Mouse (Mus musculus) monocyte, adult 5-6 weeks (primary cell): ENCODE data around the gene Tspan11. TPM values are rescaled to one million over a fixed set of nuclear protein-coding genes. Genes with fewer than 3 reads are reported as not detected.

Source experiments
- ATAC-seq: fragments of 153-309, 156-312 bp; replicated peaks from 2 replicates; pipeline ENCODE4 v1.8.0; 2017; ENCODE audit warnings: mild to moderate bottlenecking; ENCODE audit not compliant: low TSS enrichment, insufficient number of reproducible peaks, severe bottlenecking, poor library complexity, low FRiP score
- total RNA-seq: library from RNA; stranded (forward); fragments of 200-1000, 200-491, 200-594 nt; gene quantifications from 3 replicates; pipeline ENCODE4 v1.2.3, GENCODE M21; 2017

The Tspan11 gene
- total RNA-seq, 1 experiment from 2014 or later, result not detected

DNA sequence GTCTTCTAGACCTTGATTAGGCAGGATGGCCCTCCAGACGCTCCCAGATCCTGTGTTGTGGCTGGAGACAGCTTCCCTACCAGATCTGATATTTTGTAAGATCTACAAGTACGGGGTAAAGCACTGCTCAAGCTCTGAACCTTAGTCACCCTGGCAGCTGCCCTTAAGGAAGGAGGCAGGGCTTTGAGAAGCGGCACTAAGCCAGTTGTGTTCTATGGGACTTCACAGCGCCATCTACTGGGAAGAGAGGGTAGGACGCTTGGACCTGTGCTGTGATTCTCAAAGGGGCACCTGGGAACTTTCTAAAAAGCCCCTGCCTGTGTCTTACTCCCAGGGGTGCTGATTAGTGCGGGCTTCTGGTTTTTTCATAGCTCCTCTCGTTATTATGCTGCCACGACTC lies 33.3 kb downstream of the Tspan11 start:
- no peak for ATAC-seq

DNA sequence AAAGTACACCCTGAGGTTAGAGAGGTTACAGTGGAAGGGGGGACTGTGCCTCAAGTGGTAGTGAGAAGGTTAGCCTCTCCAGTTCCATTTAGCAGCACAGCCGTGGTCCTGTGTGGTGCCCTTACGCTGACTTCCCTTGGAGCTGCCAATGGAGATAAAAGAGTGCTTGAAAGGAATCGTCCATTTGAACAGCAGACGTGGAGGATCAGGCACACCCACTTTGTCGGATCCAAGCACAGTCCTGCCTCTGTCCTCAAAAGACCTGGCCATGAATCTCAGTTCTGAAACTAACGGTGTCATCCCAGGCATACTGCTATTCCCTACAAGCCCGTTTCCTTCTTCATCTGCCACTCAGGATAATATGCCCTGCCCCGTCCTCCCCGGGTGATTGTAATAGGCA lies 34.6 kb downstream of the Tspan11 start:
- ATAC-seq, result no peak

DNA sequence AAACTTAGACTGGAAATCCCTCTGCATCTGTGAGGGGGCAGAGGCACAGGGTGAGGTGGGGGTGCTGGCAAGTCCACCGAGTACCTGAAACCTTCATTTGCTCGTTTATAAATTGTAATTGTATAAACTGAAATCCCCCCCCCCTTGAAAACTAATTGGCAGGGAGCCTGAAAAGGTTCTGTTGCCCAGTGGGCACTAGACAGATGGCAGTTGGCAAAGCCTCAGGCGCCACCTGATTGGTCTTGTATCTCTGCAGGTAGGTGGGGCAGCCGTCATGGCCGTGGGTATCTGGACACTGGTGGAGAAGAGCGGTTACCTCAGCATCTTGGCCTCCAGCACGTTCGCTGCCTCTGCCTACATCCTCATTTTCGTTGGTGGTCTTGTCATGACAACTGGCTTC lies 35.9 kb downstream of the Tspan11 start:
- ATAC-seq, result no peak

DNA sequence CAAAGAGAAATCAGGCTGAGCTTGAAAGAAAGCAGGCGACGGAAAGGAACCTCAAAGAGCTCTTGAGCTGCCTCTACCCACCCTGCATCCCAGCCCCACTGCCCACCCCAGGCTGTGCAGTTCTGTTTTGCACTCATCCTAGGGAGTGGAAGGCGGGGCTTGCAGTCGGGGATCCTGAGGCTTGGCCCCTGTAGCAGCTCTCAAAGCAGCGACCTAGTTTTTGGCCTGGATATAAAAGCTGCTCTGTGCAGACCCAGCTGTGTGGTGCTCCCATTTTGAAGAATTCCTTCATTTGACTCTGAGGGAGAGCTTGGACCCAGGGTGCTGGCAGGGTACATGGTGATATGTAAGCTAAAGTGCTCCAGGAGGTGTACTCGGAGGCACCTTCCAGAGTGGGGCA lies 37.4 kb downstream of the Tspan11 start:
- no peak for ATAC-seq

DNA sequence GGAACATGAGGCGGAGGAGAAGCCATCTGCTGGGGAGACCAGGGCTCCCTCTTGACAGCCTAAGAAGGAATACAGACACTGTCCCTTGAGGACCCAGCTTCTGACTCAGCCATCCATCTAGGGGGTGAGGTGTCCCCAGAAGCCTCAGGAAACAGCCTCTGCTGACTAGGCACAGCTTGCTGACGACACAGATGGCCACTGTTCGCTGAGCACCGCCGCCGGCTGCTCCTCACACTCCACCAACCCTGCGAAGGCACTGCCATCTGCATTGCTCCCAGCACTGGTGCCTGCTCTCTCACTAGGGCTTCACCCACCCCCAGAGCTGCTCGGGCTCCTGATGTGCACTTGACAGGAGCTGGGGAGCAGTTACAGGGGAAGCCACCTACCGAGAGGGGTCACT lies 38.5 kb downstream of the Tspan11 start:
- no peak for ATAC-seq

DNA sequence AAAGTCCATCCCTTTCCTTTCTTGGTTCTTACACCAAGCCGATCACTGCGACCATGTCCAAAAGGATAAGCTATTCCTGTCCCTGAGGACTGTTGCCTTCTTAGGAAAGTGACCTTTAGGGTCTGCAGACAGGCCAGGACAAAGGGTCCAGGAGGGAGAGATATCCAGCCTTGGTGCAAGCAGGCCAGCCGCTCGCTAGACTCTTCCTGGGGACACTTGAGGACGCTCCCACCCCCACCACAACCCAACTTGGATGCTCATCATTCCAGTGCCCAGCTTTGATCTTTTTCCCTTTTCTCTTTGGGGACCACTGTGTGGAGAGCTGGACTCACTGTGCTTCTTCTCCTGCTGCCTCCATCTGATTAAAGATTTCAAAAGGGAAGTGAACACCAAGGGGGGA lies 41.3 kb downstream of the Tspan11 start:
- no peak for ATAC-seq

DNA sequence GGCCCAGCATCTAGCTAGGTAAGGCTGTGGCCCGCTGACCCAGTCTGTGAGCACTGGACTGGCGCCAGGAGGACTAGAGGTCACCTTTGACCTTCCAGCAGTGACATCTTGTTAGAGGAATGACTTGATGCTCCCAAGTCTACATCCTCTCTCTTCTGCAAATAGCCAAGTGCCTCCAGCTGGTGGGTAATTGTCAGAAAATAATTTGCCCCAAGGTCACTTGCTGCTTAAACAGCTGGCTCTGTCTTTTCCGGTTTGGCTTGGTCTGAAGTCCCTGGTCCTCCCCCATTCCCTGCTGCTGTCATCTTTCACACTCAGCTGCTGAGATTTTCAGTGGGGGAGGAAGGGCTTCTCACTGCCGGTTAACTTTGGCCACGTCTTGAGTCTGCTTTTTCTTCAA lies 45.3 kb downstream of the Tspan11 start:
- ATAC-seq, result no peak

DNA sequence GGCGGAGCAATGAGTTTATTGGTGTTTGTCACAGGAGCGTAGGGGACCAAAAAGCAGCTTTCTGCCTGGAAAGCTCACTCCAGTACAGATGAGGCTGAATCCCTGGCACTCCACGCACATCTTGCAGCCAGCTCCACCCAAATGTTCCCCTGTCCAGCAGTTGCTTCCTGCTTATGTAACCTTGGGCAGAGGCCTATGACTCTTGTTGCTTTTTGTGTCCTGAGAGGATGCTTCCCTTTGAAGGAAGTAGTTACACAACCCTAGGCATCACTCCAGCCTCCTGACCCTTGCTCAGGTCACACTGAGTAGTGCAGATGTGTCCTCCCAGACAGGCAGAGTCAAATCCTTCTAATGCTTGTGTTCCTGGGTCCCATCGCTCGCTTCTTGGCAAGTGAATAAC lies 46.5 kb downstream of the Tspan11 start:
- no peak for ATAC-seq

DNA sequence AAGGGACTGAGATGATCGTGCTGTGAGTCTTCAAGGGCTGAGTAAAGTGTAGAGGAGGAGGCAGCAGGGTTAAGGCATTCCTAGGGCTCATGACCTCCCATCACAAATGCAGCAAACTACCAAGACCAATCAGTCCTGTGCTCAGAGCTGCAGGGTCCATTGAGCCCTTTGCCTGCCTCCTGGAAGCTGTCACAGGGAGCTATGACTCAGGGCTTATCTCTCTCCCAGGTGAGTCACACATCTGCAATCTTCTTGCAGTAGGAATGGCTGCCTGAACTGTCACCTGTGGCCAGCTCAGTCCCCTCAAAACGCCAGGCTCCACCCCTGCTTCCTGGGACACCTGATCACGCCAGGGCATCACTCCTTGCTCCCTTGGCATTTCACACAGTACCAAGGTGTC lies 47.7 kb downstream of the Tspan11 start:
- ATAC-seq, result no peak

DNA sequence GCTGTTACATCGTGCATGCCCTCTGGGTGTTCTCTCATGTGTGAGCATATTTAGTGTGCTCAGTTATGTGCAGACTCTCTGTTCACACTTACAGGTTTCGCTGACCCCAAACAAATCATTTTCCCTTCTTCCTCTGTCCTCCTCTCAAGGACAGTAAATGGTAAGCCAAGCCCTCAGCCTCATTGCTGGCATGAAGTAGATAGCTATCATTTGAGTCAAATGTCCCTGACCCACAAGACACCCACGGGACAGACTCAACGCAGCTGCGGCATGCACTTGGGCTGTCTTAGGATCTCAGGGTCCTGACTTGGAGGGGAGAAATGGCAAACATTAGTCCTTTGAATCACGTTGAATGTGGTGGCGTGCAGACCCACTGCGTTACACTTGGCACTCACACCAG lies 55.0 kb downstream of the Tspan11 start:
- no peak for ATAC-seq

DNA sequence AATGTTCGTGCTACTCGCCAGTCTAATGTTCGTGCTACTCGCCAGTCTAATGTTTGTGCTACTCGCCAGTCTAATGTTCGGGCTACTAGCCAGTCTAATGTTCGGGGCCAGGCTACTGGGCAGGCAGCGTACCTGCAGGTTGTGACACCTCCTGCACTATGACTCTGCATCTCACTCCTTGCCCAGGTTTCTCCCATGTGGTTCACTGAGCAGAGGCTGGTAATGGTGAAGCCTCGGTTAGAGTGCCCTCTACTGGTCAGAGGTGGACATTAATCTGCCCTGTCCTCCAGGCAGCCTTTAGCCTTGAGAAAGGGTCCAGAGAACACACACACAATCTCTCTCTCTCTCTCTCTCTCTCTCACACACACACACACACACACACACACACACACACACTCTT lies 58.3 kb downstream of the Tspan11 start:
- ATAC-seq, result no peak

DNA sequence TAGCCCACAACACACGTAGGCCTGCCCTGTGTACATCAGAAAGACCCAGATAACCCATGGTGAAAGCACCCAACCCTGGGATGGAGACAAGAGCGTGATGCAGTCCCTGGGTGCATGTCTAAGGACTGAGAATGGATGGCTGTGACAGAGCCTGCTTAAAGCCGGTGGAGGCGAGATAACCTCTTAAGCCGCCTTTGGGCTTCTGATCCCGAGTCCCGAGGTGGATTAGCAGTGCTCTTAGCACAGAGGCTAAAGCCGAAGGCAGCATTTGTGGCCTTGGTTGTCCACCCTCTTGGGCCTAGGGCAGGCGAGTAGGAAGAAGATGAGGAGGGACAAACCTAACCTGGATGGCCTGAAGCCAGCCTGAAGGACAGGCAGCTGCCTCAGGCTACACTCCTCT lies 61.3 kb downstream of the Tspan11 start:
- ATAC-seq, result no peak

DNA sequence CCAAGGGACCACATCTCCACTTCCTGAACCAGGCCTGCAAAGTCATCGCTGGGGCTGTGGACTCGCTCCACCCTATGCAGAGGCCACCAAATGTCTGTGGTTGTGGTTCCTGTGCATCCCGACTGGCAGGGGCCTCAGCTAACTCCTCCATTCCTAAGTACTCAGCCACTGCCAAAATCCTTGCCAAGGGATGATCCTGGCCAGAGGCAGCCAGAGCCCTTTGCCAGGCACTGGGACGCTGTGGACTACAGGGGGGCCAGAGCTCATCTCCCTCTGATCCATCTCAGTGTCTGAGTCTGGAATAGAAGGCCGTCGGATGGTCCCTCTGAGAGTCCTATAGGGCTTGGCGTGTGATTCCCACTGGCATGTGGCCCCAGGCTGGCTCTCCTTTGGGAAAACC lies 62.5 kb downstream of the Tspan11 start:
- no peak for ATAC-seq

DNA sequence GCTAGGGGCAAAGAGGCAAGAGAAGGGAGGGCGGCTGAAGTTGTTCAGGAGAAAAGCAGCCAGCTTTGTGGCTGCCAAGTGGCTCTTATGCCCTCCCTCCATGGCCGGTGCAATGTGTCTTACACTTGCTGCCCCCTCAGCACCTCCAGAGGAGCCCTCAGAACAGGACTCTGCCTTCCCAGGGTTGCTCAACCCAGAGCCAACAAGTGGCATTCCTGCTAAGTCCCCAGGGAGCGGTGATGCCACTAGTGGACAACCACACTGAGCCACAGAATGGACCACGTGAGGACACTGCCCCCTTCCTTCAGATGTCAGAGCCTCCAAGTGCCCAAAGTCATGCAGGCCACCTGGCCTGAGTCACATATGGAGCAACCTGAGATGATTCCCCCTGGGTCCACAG lies 65.7 kb downstream of the Tspan11 start:
- ATAC-seq, result no peak

DNA sequence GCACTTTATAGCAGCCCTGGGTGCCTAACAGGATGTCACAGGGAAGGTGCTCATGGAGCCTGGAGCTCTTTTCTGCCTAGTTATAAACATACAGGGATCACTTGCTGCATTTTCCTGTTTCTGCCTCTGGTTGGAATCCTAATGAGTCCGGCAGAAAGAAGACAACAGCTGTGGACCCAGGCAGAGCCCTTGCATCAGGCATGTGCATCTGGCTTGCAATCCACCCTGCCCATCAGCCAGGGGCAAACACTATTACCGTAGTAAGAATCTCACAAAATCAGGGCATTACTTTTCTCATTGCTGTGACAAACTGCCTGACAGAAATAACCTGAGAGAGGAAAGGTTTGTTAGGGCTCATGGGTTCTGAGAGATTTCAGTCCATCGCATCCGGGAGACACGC lies 68.8 kb downstream of the Tspan11 start:
- no peak for ATAC-seq

DNA sequence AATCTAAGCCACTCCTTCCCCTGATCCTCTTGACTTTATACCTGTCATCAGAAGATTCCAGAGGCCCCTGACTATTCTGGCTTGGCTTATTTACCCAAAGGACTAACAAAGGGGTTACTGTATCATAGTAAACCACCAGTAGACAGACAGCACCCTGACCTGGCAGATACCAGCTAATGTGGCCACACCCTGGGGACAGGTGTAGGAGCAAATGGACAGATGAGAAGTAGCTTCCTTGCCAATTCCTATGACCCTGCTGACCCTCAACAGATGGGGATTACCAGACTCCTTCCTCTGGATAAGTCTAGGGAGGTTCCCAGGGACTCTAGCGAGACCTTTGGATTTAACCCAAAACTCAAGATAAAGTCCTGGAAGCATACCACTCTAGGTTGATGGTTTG lies 72.8 kb downstream of the Tspan11 start:
- ATAC-seq, result no peak

DNA sequence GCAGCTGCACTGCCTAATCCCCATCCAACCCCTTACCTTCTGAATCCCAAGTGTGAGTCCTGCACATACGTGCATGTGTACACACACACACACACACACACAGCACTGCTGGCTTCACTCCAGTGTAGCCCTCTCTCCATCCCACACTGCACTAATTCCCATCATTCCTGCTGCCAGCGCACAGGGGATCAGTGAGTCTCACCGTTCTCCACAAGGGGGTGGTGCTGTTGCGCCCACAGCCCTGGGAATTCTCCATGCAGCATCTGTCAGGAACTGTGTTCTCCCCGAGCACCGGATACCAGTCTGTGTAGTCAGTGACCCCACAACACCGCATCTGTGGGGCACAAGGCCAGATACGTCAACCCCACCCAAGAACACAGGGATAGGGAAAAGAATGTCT lies 78.1 kb downstream of the Tspan11 start:
- no peak for ATAC-seq

DNA sequence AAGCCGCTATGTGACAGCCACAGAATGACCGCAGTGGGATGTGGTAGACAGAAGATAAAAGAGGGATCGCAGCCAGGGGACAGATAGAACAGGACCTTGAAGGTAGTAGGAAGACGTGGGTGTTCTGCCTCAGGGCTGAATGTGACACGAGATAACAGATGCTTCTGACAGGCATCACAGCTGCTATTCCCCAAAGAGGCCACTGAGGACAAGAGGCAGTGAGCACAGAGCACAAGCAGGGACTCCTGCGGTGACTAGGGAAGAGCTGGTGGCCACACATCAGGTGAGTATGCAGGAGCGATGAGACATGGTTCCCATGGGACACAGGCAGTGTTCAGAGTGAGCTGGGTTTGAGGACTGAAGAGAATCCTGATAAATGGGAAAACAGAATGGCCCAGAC lies 82.3 kb downstream of the Tspan11 start:
- ATAC-seq, result no peak

DNA sequence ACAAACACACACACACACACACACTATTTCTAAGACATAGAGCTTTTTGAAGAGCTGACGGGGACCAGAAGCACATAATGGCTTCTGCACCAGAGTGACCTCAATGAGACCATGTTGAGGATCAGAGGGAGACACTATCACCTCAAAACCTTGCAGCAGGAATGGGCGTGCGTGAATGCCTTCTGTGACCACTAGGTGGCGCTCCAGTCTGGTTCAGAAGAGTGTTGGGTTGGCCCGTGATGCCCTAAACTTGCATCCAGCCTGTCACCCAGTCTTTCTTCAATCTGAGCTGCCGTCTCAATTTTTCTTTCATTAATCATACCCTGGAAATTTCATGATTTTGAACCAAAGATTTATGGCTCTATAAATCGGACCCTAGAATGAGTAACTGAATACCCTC lies 82.7 kb downstream of the Tspan11 start:
- no peak for ATAC-seq

DNA sequence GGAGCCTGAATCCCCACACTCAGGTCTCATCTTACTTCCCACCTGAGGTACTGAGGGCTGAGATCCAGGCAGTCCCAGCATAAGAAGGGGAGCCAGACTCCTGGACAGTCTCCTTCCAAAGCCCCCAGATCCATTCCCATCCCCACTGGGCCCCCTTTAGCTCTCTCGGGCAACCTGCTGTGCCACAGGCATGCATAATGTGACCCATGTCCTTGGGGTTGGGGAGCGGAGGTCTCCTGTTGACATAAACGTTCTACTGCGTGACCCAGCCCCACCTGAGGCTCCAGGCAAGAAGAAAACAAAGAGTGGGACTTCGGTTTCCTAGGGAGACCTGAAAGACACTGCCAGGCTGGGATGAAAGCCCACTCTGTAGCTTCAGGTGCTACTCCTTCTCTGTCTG lies 83.5 kb downstream of the Tspan11 start:
- ATAC-seq, result no peak

DNA sequence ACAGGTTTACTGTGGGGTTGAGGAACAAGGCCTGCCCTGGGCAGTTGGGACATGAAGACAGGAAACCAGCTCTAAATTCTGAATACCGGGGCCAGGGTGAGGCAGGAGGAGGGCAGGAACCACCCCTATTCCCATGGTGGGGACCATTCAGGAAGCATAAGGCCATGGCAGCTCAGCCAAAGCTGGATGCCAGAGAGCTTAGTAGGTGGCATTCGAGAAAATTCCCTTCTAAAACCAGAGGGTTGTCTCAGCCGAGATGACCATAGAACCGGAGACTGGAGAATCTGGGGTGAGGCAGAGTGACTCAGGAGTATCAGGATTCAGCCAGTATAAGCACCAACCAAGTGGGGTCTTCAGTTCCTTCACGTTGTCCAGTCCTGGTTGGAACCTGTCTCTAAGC lies 84.5 kb downstream of the Tspan11 start:
- ATAC-seq, result no peak

DNA sequence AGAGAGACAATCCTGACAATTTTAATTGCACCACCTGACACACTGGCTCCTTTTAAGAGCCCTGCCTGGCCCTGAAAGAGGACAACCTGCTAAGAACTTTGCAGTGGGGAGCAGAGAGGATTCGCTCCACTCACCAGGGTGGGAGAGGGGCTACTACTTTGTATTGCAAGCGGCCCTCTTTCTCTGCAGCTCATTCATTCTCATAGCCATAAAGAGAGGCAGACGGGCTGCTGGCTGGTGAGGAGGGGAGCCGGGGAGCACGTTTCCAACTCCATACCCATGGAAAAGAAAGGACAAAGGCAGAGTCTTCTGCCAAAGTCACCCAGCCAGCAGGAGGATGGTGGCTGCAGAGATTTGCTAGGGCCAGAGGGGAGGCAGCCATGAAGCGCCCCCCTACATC lies 86.2 kb downstream of the Tspan11 start:
- ATAC-seq, result no peak
